Mouse (Mus musculus): ENCODE data around the gene Ms4a12. TPM values are rescaled to one million over a fixed set of nuclear protein-coding genes. Genes with fewer than 3 reads are reported as not detected.

The Ms4a12 gene
- polyA plus RNA-seq, 1 experiment, result not detected

- WGBS, result 66% methylated on average over 5 of the region's 5 CpGs
- Histone ChIP-seq H3K4me3 (ENCODE audit: extremely low read depth, insufficient read depth, insufficient read length) (no peak overlapping the region), H3K4me1 (ENCODE audit: control insufficient read depth, insufficient read depth, insufficient read length) (no peaks in the 10 kb centered on the region; the same call in 1 of the 2 replicates), H3K36me3 (ENCODE audit: control insufficient read depth, insufficient read depth, low read length) (no peaks in the 10 kb centered on the region), H3K27me3 (ENCODE audit: control insufficient read depth, insufficient read depth, low read length) (no peaks in the 10 kb centered on the region), H3K27ac (ENCODE audit: insufficient read depth, low read length) (no peak overlapping the region)
- TF ChIP-seq POLR2A (IDR thresholded peaks at IDR 0.05; ENCODE audit: low read depth, low read length), result no peak
- TF ChIP-seq CTCF (IDR thresholded peaks at IDR 0.05; ENCODE audit: extremely low read depth, insufficient read depth, insufficient read length, insufficient replicate concordance), result no peak
- no peak for DNase-seq (ENCODE audit: low read depth in 1 of 2, low spot score in 2 of 2)
Measured at GRCm38 (mm10) chr19:11234244-11234643, 2.0 kb upstream of the Ms4a12 start.

- H3K4me1 ChIP-seq (ENCODE audit: control insufficient read depth, insufficient read depth, insufficient read length), result no peaks in the 10 kb centered on the region
- 87% methylated on average over 12 of the region's 12 CpGs for WGBS
- no peaks in the 10 kb centered on the region for H3K36me3 ChIP-seq (ENCODE audit: control insufficient read depth, insufficient read depth, low read length)
- TF ChIP-seq POLR2A (IDR thresholded peaks at IDR 0.05; ENCODE audit: low read depth, low read length), result no peak
- TF ChIP-seq CTCF (IDR thresholded peaks at IDR 0.05; ENCODE audit: extremely low read depth, insufficient read depth, insufficient read length, insufficient replicate concordance), result no peak
- no peaks in the 10 kb centered on the region for H3K27me3 ChIP-seq (ENCODE audit: control insufficient read depth, insufficient read depth, low read length)
- DNase-seq (ENCODE audit: low read depth in 1 of 2, low spot score in 2 of 2), result no peak
- no peak within 1 kb of the TSS for H3K4me3 ChIP-seq (ENCODE audit: extremely low read depth, insufficient read depth, insufficient read length)
- H3K27ac ChIP-seq (ENCODE audit: insufficient read depth, low read length), result no peak within 1 kb of the TSS
Measured at GRCm38 (mm10) chr19:11196546-11196945, 35.7 kb downstream of the Ms4a12 start, which contains the start of gene Ms4a13. Gene Ms4a13 (minus strand): TSS chr19:11196737.

- TF ChIP-seq CTCF (IDR thresholded peaks at IDR 0.05; ENCODE audit: extremely low read depth, insufficient read depth, insufficient read length, insufficient replicate concordance) (no peak), POLR2A (IDR thresholded peaks at IDR 0.05; ENCODE audit: low read depth, low read length) (no peak)
- 46% methylated on average over 1 of the region's 1 CpGs for WGBS
Measured at GRCm38 (mm10) chr19:11192552-11192951, 39.7 kb downstream of the Ms4a12 start.

GRCm38 (mm10) chr19:11184121-11184520 lies 48.1 kb downstream of the Ms4a12 start:
- Histone ChIP-seq H3K27me3 (ENCODE audit: control insufficient read depth, insufficient read depth, low read length) (no peaks in the 10 kb centered on the region), H3K4me3 (ENCODE audit: extremely low read depth, insufficient read depth, insufficient read length) (no peak overlapping the region), H3K36me3 (ENCODE audit: control insufficient read depth, insufficient read depth, low read length) (no peaks in the 10 kb centered on the region), H3K4me1 (ENCODE audit: control insufficient read depth, insufficient read depth, insufficient read length) (no peaks in the 10 kb centered on the region), H3K27ac (ENCODE audit: insufficient read depth, low read length) (no peak overlapping the region)
- TF ChIP-seq POLR2A (IDR thresholded peaks at IDR 0.05; ENCODE audit: low read depth, low read length) (no peak), CTCF (IDR thresholded peaks at IDR 0.05; ENCODE audit: extremely low read depth, insufficient read depth, insufficient read length, insufficient replicate concordance) (peak; percentile 70; the same call in 1 of the 2 replicates)
- peak; percentile 35 to 68 for DNase-seq (ENCODE audit: low read depth in 1 of 2, low spot score in 2 of 2)
- WGBS, result 21% methylated on average over 5 of the region's 5 CpGs

More at GRCm38 (mm10) chr19:11192552-11192951, 39.7 kb downstream of the Ms4a12 start:
- H3K4me3 ChIP-seq (ENCODE audit: extremely low read depth, insufficient read depth, insufficient read length), result no peak overlapping the region
- no peaks in the 10 kb centered on the region for H3K4me1 ChIP-seq (ENCODE audit: control insufficient read depth, insufficient read depth, insufficient read length)
- no peak overlapping the region for H3K27ac ChIP-seq (ENCODE audit: insufficient read depth, low read length)
- H3K27me3 ChIP-seq (ENCODE audit: control insufficient read depth, insufficient read depth, low read length), result no peaks in the 10 kb centered on the region
- no peak for DNase-seq (ENCODE audit: low read depth in 1 of 2, low spot score in 2 of 2)
- H3K36me3 ChIP-seq (ENCODE audit: control insufficient read depth, insufficient read depth, low read length), result no peaks in the 10 kb centered on the region

- no peak for DNase-seq (ENCODE audit: low read depth in 1 of 2, low spot score in 2 of 2)
- Histone ChIP-seq H3K36me3 (ENCODE audit: control insufficient read depth, insufficient read depth, low read length) (no peaks in the 10 kb centered on the region), H3K4me3 (ENCODE audit: extremely low read depth, insufficient read depth, insufficient read length) (no peak overlapping the region), H3K27ac (ENCODE audit: insufficient read depth, low read length) (no peak overlapping the region), H3K4me1 (ENCODE audit: control insufficient read depth, insufficient read depth, insufficient read length) (no peaks in the 10 kb centered on the region), H3K27me3 (ENCODE audit: control insufficient read depth, insufficient read depth, low read length) (no peaks in the 10 kb centered on the region)
- 85% methylated on average over 2 of the region's 2 CpGs for WGBS
- TF ChIP-seq CTCF (IDR thresholded peaks at IDR 0.05; ENCODE audit: extremely low read depth, insufficient read depth, insufficient read length, insufficient replicate concordance), result no peak
- TF ChIP-seq POLR2A (IDR thresholded peaks at IDR 0.05; ENCODE audit: low read depth, low read length), result no peak
Measured at GRCm38 (mm10) chr19:11177464-11177863, 54.8 kb downstream of the Ms4a12 start.

GRCm38 (mm10) chr19:11165172-11165571 lies 67.1 kb downstream of the Ms4a12 start, which contains the start of gene 1700025F22Rik:
Gene 1700025F22Rik (minus strand): TSS chr19:11165320.
- H3K4me1 ChIP-seq (ENCODE audit: control insufficient read depth, insufficient read depth, insufficient read length), result no peaks in the 10 kb centered on the region; the same call in 1 of the 2 replicates
- WGBS, result 30% methylated on average over 10 of the region's 10 CpGs
- no peaks in the 10 kb centered on the region for H3K27me3 ChIP-seq (ENCODE audit: control insufficient read depth, insufficient read depth, low read length)
- H3K4me3 ChIP-seq (ENCODE audit: extremely low read depth, insufficient read depth, insufficient read length), result no peak within 1 kb of the TSS
- H3K27ac ChIP-seq (ENCODE audit: insufficient read depth, low read length), result no peak within 1 kb of the TSS
- no peak for TF ChIP-seq POLR2A (IDR thresholded peaks at IDR 0.05; ENCODE audit: low read depth, low read length)
- TF ChIP-seq CTCF (IDR thresholded peaks at IDR 0.05; ENCODE audit: extremely low read depth, insufficient read depth, insufficient read length, insufficient replicate concordance), result peak; percentile 68; the same call in 1 of the 2 replicates
- peak; percentile 19 to 55 for DNase-seq (ENCODE audit: low read depth in 1 of 2, low spot score in 2 of 2)
- H3K36me3 ChIP-seq (ENCODE audit: control insufficient read depth, insufficient read depth, low read length), result no peaks in the 10 kb centered on the region

Other genes starting within 250 kb of the Ms4a12 start
- gene Ms4a15, start 239.2 kb downstream of the Ms4a12 start, polyA plus RNA-seq (2012; rRNA removed), result 0.06 and 0.35 TPM in 2 replicates
- gene Ms4a18, start 214.4 kb downstream of the Ms4a12 start, polyA plus RNA-seq (2012; rRNA removed), result not detected in 2 replicates
- gene Ms4a8a, start 151.3 kb downstream of the Ms4a12 start, polyA plus RNA-seq (2012; rRNA removed), result 2.1 and 2.6 TPM in 2 replicates
- gene 1700017D01Rik, start 101.6 kb downstream of the Ms4a12 start, polyA plus RNA-seq (2012; rRNA removed), result not detected in 2 replicates
- gene 1700025F22Rik, start 67.1 kb downstream of the Ms4a12 start, polyA plus RNA-seq (2012; rRNA removed), result not detected in 2 replicates
- not detected in 2 replicates for gene Ms4a13, start 35.7 kb downstream of the Ms4a12 start, polyA plus RNA-seq (2012; rRNA removed)
- gene Ms4a1, start 33.8 kb upstream of the Ms4a12 start, polyA plus RNA-seq (2012; rRNA removed), result 28.9 and 38.4 TPM in 2 replicates
- gene Ms4a5, start 51.4 kb upstream of the Ms4a12 start, polyA plus RNA-seq (2012; rRNA removed), result not detected in 2 replicates
- gene Ms4a14, start 82.0 kb upstream of the Ms4a12 start, polyA plus RNA-seq (2012; rRNA removed), result 0.15 and 0.48 TPM in 2 replicates
- 2.1 and 7.5 TPM in 2 replicates for gene Ms4a7, start 103.7 kb upstream of the Ms4a12 start, polyA plus RNA-seq (2012; rRNA removed)
- gene Ms4a4a, start 143.1 kb upstream of the Ms4a12 start, polyA plus RNA-seq (2012; rRNA removed), result 0.45 and 0.83 TPM in 2 replicates
- 8.5 and 9.4 TPM in 2 replicates for gene Ms4a4c, start 172.3 kb upstream of the Ms4a12 start, polyA plus RNA-seq (2012; rRNA removed)
- gene Ms4a4b, start 211.1 kb upstream of the Ms4a12 start, polyA plus RNA-seq (2012; rRNA removed), result 44.9 and 62.0 TPM in 2 replicates
- gene Ms4a6c, start 236.9 kb upstream of the Ms4a12 start, polyA plus RNA-seq (2012; rRNA removed), result 8.9 and 12.2 TPM in 2 replicates